8 mouse cellular contexts compared by ENCODE assay signal in the genomic region with DNA sequence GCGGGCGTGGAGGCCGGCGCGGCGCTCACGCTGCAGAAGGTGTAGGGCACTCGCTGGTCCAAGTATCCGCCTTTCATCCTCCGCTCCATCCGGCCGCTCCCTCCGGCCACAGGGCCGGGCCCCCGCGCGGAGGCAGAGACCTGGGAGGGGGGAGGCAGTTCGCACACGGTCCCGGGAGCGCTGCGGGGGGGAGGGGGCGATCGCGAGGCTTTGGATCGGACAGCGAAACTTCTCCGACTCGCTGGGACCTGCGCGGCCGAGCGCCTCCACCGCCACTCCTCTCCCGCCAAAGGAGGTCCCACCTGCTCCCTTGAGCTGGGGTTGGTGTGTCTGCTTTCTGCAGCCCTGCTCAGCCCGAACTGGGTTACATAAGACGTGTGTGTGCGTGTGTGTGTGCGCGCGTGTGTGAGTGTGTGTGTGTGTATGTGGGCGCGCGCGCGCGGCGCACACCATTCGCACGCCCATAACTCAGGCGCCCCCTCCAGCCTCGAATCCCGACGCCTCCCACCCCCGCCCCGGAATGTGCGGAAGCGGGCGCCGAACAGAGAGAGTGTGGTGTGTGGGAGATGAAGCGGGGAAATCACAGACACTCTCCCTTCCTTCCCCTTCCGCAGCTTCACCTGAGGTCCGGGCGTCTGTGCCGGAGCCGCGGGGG. TPM values are rescaled to one million over a fixed set of nuclear protein-coding genes. Genes with fewer than 3 reads are reported as not detected.
DNase-seq lines count a peak whose midpoint lies in the region; ATAC-seq and TF ChIP-seq lines count a peak whose summit lies in the region.

No protein-coding gene starts in this region.

- H3K4me3 ChIP-seq in spleen, adult 2 months (ENCODE audit: extremely low read depth, insufficient read depth, insufficient read length): peak overlapping the region; percentile 54; the same call in 1 of the 2 replicates
- peak overlapping the region; percentile 53 for H3K4me3 ChIP-seq in forebrain, embryonic 15.5 days
- H3K4me3 ChIP-seq in kidney, embryonic 16.5 days (ENCODE audit: low read length): peak overlapping the region; percentile 57
- H3K4me3 ChIP-seq in stomach, embryonic 14.5 days (ENCODE audit: low read depth, low read length): peak overlapping the region; percentile 51

- no peak for DNase-seq in spleen, adult 2 months (ENCODE audit: low read depth in 1 of 2, low spot score in 2 of 2)
- no peak for DNase-seq in spleen, adult 12 weeks (ENCODE audit: low spot score)
- peak; percentile 31 for DNase-seq in cerebellum, adult 11 months
- DNase-seq in lung, postnatal 36 days: peak; percentile 31
- no peak for DNase-seq in ovary, postnatal 10 days (ENCODE audit: low spot score)

- no peak for TF ChIP-seq CTCF in spleen, adult 2 months (IDR thresholded peaks at IDR 0.05; ENCODE audit: extremely low read depth, insufficient read depth, insufficient read length, insufficient replicate concordance)

- TF ChIP-seq POLR2A in spleen, adult 2 months (IDR thresholded peaks at IDR 0.05; ENCODE audit: low read depth, low read length): no peak

- no peak overlapping the region for H3K27ac ChIP-seq in spleen, adult 2 months (ENCODE audit: insufficient read depth, low read length)
- H3K27ac ChIP-seq in forebrain, embryonic 15.5 days (replicated peaks): peak overlapping the region; percentile 46; the same call in 1 of the 2 replicates
- H3K27ac ChIP-seq in kidney, embryonic 16.5 days (ENCODE audit: low read length): peak overlapping the region; percentile 94
- H3K27ac ChIP-seq in stomach, embryonic 14.5 days (ENCODE audit: low read length): peak overlapping the region; percentile 58

- peaks cover 7% of the 10 kb centered on the region; the same call in 1 of the 2 replicates for H3K4me1 ChIP-seq in spleen, adult 2 months (ENCODE audit: control insufficient read depth, insufficient read depth, insufficient read length)
- H3K4me1 ChIP-seq in forebrain, embryonic 15.5 days: peaks cover 26% of the 10 kb centered on the region
- H3K4me1 ChIP-seq in kidney, embryonic 16.5 days (ENCODE audit: insufficient read depth, low read length): peaks cover 35% of the 10 kb centered on the region
- peaks cover 19% of the 10 kb centered on the region; the same call in 1 of the 2 replicates for H3K4me1 ChIP-seq in stomach, embryonic 14.5 days (ENCODE audit: control insufficient read depth, insufficient read depth, low read length)

- peaks cover 21% of the 10 kb centered on the region for H3K27me3 ChIP-seq in spleen, adult 2 months (ENCODE audit: control insufficient read depth, insufficient read depth, low read length)
- H3K27me3 ChIP-seq in forebrain, embryonic 15.5 days: peaks cover 73% of the 10 kb centered on the region
- peaks cover 38% of the 10 kb centered on the region for H3K27me3 ChIP-seq in kidney, embryonic 16.5 days (ENCODE audit: insufficient read depth, low read length)
- H3K27me3 ChIP-seq in stomach, embryonic 14.5 days (ENCODE audit: control insufficient read depth, insufficient read depth, low read length): peaks cover 24% of the 10 kb centered on the region

- H3K9ac ChIP-seq in forebrain, embryonic 15.5 days (replicated peaks): peak overlapping the region; percentile 44
- peak overlapping the region; percentile 73 for H3K9ac ChIP-seq in kidney, embryonic 16.5 days (replicated peaks; ENCODE audit: low read length)
- H3K9ac ChIP-seq in stomach, embryonic 14.5 days (replicated peaks; ENCODE audit: low read depth, low read length): peak overlapping the region; percentile 25; the same call in 1 of the 2 replicates

- H3K36me3 ChIP-seq in spleen, adult 2 months (ENCODE audit: control insufficient read depth, insufficient read depth, low read length): no peaks in the 10 kb centered on the region
- no peaks in the 10 kb centered on the region for H3K36me3 ChIP-seq in forebrain, embryonic 15.5 days
- no peaks in the 10 kb centered on the region for H3K36me3 ChIP-seq in kidney, embryonic 16.5 days (ENCODE audit: insufficient read depth, low read length)
- H3K36me3 ChIP-seq in stomach, embryonic 14.5 days (ENCODE audit: control insufficient read depth, insufficient read depth, low read length): no peaks in the 10 kb centered on the region

- H3K4me2 ChIP-seq in forebrain, embryonic 15.5 days (replicated peaks): peak overlapping the region; percentile 96
- H3K4me2 ChIP-seq in kidney, embryonic 16.5 days (replicated peaks; ENCODE audit: low read depth, low read length): peak overlapping the region; percentile 94
- peak overlapping the region; percentile 95 for H3K4me2 ChIP-seq in stomach, embryonic 14.5 days (replicated peaks; ENCODE audit: low read depth, low read length)

- ATAC-seq in forebrain, embryonic 15.5 days (replicated peaks): peak; percentile 74
- peak; percentile 62 for ATAC-seq in kidney, embryonic 16.5 days (ENCODE audit: low FRiP score, low TSS enrichment)
- peak; percentile 69 for ATAC-seq in stomach, embryonic 14.5 days (ENCODE audit: insufficient number of reproducible peaks, insufficient read depth, low FRiP score, low read depth)

- WGBS in spleen, adult 2 months: 1% methylated on average over 53 of the region's 67 CpGs
- WGBS in forebrain, embryonic 15.5 days: under 1% methylated on average over 64 of the region's 67 CpGs
- under 1% methylated on average over 55 of the region's 67 CpGs for WGBS in kidney, embryonic 16.5 days
- under 1% methylated on average over 50 of the region's 67 CpGs for WGBS in stomach, embryonic 14.5 days

- H3K9me3 ChIP-seq in forebrain, embryonic 15.5 days: no peaks in the 10 kb centered on the region
- no peaks in the 10 kb centered on the region for H3K9me3 ChIP-seq in kidney, embryonic 16.5 days (ENCODE audit: low read length)
- H3K9me3 ChIP-seq in stomach, embryonic 14.5 days (ENCODE audit: control insufficient read depth, low read depth, low read length): no peaks in the 10 kb centered on the region

RNA-seq across cellular contexts. Expression of a gene that starts 0.6 kb away (rescaled TPM):
- polyA plus RNA-seq in spleen, adult 2 months (2012; rRNA removed): 0.16 and 0.34 TPM in 2 replicates
- 5.7 and 6.1 TPM in 2 replicates for polyA plus RNA-seq in forebrain, embryonic 15.5 days (2015; fragmentation: Nextera tagmentation; extraction: Ambion mirVana)
- polyA plus RNA-seq in kidney, embryonic 16.5 days (2015; fragmentation: Nextera tagmentation; extraction: Ambion mirVana): 51.0 and 63.2 TPM in 2 replicates
- 8.7 and 9.1 TPM in 2 replicates for polyA plus RNA-seq in stomach, embryonic 14.5 days (2014; fragmentation: Nextera tagmentation; extraction: Ambion mirVana)

RNA-seq across cellular contexts. Expression of a gene that starts 51.9 kb away (rescaled TPM):
- 11.2 and 12.4 TPM in 2 replicates for polyA plus RNA-seq in spleen, adult 2 months (2012; rRNA removed)
- polyA plus RNA-seq in forebrain, embryonic 15.5 days (2015; fragmentation: Nextera tagmentation; extraction: Ambion mirVana): 39.3 and 40.0 TPM in 2 replicates
- polyA plus RNA-seq in kidney, embryonic 16.5 days (2015; fragmentation: Nextera tagmentation; extraction: Ambion mirVana): 31.3 and 33.2 TPM in 2 replicates
- 32.5 and 35.3 TPM in 2 replicates for polyA plus RNA-seq in stomach, embryonic 14.5 days (2014; fragmentation: Nextera tagmentation; extraction: Ambion mirVana)

Comparison
In these comparisons a context has a peak if more than half of its experiments do, and no peak if none do; other contexts are left out.
1. DNase-seq: peak in cerebellum, adult 11 months (single experiment) and lung, postnatal 36 days (single experiment); none in spleen, adult 2 months (0 of 2), spleen, adult 12 weeks (single experiment) and ovary, postnatal 10 days (single experiment).
2. Peak in every context shown above with its lines, with median percentiles within 50 percentile points of each other: H3K4me3 ChIP-seq, ATAC-seq, H3K4me2 ChIP-seq and H3K9ac ChIP-seq.